Mouse (Mus musculus) myocyte (in vitro differentiated cells): ENCODE data around the gene Tbc1d21.

Experiments
- CEBPB ChIP-seq: IDR thresholded peaks from 2 replicates; pipeline ENCODE4 v1.6.1; 2011; ENCODE audit warnings: mild to moderate bottlenecking, moderate library complexity; ENCODE audit not compliant: poor library complexity, insufficient read depth, severe bottlenecking
- MYOD1 ChIP-seq, 3 experiments: IDR thresholded peaks; one replicate each; pipeline ENCODE4 v1.6.1; 2011; ENCODE audit warnings: control low read depth in 2 of 3, low read depth in 2 of 3, mild to moderate bottlenecking in 2 of 3, moderate library complexity in 1 of 3; ENCODE audit not compliant: insufficient read length in 2 of 3, control insufficient read depth in 1 of 3
- POLR2A ChIP-seq: IDR thresholded peaks from one replicate; pipeline ENCODE4 v1.6.1; 2011; ENCODE audit warnings: low read depth, mild to moderate bottlenecking, control low read depth, moderate library complexity; ENCODE audit not compliant: insufficient read length
- SRF ChIP-seq: IDR thresholded peaks from one replicate; pipeline ENCODE4 v1.6.1; 2011; ENCODE audit warnings: low read depth; ENCODE audit not compliant: control insufficient read depth, insufficient read length
- TCF3 ChIP-seq: IDR thresholded peaks from one replicate; pipeline ENCODE4 v1.6.1; 2011; ENCODE audit warnings: low read depth, control low read depth; ENCODE audit not compliant: insufficient read length

DNA sequence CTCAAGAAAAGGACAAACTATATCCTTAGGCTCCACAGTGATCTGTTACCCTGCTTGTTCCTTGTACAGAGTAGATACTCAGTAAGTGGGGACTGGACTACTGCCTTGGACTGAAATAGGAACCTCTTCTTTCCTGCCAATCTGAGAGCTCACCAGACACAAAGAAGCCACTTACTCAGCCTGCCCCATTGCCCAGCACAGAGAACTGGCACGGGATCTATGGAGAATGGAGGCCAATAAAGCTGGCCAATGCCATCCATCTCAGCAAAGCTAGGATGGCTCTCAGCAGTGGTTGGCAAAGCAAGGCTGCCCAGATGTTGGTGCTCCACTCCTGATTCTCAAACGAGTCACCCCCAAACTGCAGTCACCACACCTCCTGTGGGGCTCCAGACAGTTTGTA is 39.0 kb upstream of the Tbc1d21 start:
- TF ChIP-seq CEBPB (no peak), POLR2A (no peak), MYOD1 (IDR thresholded peaks at IDR 0.05; ENCODE audit: control insufficient read depth in 1 of 3, insufficient read length in 2 of 3, low read depth in 2 of 3) (no peak), SRF (no peak), TCF3 (no peak)
